Mouse (Mus musculus) adipocyte (in vitro differentiated cells): Measurements from ENCODE around the gene Kirrel.

Experiments used
- DNase-seq: peaks from one replicate; pipeline ENCODE4 v3.0.0-alpha.2; 2016; ENCODE audit warnings: low spot score

The Kirrel gene

DNA sequence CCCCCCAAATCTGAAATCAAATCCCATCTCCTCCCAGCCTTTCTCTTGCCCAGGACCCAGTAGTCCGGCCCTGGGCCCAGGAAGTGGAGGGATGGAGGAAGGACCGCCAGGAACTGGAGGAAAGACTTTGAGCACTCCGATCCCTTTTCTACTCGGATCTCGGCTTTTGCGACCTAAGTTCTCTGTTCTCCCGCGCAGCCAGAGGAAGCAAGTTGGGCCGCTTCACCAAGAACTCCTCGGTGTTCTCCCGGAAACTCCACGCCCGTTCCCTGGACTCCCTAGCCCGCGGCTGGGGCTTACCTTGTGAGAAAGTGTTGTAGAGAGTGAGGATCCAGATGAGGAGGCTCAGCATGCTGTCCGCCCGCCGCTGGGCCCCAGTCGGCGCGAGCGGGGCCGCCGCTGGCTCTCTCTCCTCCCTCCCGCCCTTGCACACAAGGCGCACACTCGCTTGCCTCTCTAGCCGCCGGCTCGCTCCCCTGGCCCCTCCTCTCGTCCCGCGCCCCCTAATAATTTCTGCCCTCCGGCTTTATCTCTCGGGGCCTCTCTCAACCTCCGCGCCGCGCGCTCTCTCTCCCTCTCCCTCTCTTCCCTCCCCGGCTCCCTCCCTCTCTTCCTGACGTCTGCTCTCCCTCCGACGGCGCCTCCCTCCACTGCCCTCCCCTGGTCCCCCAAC lies at the start of gene Kirrel:
Kirrel (minus strand) TSS at position 652 of the 673 bp plus-strand sequence.
- peak; percentile 86 for DNase-seq

DNA sequence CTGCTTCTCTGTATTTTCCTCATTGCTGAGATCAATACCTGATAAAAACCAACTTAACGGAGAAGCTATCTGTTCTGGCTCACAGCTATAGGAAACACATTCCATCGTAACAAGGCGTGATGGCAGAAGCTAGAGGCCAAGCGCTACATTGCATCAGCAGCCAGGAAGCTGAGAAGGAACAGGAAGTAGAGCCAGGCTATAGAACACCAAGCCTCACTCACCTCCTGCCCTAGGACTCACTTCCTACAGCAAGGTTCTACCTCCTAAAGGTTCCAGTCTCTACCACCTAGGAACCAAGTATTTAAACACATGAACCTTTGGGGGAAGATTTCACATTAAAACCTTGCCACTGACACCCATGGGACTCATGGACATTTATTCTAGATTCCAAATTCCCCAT lies 49.1 kb upstream of the Kirrel start:
- no peak for DNase-seq

DNA sequence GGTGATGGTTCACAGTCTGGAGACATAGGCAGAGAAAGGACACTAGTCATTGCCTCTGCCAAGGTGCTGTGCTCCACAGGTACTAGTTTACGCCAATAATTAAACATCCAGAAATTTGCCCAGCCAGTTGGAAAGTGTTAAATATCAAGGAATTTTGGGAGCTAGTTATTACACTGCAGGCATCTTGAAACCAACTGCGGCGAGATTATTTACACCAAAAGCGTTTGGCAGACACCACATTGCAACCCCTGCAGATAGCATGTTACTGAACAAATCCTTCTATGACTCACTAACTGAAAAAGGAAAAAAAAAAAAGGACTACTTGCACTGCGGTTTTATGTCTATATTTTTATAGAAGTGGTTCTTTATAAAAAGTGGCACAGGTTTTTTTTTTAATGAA lies 47.8 kb upstream of the Kirrel start:
- DNase-seq = no peak

DNA sequence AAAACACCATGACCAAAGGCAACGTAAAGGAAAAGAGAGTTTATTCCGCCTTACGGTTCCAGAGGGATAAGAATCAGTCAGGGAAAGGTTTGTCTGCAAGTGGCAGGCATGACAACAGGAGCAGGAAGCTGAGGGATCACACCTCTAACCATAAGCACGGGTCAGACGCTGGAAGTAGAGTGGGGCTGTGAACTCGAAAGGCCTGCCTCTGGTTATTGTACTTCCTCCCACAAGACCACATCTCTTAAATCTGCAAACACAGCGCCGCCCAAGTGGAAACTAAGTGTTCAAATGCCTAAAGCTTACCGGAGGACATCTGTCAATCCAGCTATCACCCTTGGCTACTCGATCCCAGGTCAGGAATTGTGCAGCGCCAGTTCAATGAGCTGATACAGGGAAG lies 40.6 kb upstream of the Kirrel start:
- no peak for DNase-seq

DNA sequence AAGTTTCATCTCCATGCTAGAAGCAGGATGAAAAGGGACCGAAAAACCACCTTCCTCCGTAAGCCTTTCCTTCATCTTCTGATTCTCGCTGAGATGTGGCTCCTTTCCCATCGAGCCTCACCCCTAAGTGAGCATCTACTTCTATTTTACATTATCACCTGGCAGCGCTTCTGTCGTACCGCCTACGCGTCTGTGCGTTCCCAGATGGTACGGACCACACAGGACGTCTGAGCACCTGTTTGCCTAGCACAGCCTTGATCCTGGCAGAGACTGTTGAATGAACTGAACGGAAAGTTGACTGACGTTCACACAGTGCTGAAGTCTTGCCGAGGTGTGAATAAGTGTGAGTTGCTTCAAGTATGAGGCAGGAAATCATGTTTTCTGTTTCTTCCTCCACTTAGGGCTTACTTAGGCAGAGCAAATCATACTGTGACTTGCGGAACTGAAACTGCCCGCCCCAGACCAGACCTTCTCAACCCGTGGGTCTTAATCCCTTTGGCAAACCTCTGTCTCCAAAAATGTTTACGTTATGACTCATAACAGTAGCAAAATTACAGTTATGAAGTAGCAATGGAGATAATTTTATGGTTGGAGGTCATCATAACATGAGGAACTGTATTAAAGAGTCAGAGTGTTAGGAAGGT lies 39.8 kb upstream of the Kirrel start:
- no peak for DNase-seq

DNA sequence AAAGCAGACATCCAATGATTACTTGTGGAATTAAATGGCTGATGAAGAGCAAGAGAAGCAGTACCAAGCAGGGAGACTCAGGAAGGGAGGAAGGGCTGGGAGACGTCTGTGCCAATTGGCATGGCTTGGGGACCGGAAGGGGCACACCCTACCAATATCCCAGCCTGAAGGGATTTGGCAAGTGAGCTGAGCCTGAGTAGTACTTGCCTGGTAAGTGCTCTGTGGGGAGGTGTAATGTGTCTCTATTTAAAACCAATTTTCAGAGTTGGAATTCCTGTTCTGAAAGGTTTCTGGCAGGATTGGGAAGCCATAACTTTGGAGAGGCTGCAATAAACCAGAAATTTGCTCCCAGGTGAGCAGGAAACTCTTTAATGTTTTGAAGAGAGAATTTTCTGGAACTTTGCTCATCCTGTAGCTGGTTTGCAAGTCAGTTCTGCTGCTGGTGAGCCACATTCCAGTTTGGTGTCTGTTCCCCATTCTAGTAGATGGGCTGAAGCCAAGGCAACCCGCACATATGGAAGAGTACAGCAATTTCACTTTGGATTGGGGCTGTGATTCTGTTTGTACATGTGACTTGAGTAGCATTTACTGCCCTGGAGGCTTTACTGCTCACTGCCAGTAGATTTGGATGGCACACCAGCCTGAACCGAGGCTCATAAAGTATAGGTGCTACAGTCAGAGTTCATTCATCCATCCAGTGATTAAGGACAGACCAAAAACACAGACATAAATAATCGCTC lies 32.0 kb upstream of the Kirrel start:
- DNase-seq = no peak

DNA sequence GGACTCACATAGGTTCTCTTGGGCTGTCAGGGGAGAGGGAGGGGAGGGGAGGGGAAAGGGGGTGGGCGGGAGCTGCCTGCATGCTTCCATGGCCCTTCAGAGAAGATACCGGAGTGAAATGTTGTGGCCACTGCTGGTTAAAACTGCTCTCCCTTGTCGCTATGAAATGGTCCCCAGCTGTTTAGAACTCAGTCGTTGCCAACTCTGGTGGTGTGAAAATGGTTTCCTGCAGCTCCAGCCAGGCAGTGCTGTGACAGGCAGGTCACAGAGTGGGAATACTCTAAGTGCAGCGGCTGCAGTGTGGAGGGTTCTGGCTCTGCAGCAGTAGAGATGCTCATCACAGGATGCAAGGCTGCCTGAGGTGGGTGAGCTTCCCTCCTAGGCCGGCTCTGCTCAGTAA lies 22.1 kb upstream of the Kirrel start:
- no peak for DNase-seq

DNA sequence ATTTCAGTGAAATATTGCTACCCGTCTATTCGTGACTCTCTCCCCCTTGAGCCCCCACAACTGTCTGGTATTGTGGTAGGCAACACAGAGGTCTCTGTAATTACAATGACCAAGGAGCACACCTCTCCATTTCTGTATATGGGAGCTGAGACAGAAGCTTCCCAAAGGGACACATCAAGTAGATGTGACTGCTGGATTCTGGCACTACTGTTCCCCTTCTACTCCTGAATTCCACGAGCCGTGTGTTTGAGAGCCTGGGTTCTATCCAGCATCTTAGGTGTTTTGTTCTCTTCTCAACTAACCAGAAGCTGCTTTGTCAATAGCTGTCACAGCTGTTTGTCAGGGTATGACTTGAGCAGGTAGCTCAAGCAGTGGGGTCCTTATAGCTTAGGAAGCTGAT lies 20.5 kb upstream of the Kirrel start:
- no peak for DNase-seq

DNA sequence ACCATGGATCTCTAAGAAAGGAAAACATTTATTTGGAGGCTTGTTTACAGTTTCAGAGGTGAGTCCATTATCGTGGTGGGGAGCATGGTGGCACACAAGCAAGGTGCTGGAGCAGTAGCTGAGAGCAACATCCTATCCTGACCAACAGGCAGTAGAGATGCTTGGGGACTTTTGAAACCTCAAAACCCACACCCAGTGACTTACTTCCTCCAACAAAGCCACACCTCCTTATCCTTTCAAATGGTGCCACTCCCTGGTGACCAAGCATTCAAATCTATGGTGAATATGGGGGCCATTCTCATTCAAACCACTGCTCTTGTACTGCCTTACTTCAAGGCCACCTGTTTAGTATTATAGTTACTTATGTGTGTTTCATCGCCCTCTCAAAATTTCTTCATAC lies 20.0 kb upstream of the Kirrel start:
- no peak for DNase-seq

DNA sequence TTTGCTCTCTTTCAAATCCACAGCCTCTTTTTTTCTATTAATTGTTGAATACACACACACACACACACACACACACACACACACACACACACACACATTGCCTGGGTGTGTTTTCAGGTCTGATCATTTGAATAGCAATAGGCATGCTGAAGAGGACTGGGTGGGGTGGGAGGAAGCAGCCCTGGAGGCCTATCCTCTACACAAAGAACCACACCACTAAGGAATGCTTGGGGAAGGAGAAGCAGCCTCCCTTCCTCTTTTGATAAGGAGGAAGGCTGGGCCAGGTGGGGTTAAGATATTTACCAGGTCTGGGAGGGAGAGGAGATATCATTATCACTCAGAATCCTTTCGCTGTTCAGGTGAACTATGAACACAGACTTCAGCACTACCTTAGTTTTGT lies 19.2 kb upstream of the Kirrel start:
- DNase-seq = no peak

DNA sequence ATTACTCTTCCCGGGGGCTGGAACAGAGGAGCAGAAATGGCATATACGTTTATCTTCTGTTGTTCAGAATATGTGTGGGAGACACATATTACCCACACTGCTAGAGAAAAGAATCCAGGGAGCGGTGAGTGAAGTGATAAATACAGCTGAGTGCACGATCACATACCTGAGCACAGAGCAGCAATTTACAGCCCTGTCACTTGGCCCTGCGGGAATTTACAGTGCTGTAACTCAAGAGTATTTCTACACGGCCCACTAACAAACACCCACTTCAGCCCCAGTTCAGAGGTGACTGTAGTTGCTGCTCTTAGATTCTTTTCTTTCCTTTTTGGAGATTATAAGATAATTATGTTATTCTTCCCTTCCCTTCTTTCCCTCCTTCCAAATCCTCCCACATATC lies 18.8 kb upstream of the Kirrel start:
- no peak for DNase-seq

DNA sequence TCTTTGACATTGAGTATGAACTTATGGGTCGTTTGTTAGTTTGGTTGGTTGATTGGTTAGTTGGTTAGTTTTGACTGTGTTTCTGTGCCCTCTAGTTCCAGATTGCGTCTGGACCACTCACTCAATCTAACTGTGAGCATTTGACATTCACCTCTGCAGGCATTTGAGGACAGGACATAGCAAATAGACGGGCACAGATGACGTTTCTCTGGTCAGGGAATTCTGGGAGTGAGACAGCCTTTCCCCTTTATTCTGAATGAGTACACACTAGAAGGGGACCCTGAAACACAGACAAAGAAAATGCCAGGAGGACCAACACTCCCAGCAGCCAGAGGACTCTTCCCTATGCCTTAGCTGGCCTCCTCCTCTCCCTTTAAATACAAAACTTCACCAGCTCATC lies 2.1 kb upstream of the Kirrel start:
- no peak for DNase-seq

DNA sequence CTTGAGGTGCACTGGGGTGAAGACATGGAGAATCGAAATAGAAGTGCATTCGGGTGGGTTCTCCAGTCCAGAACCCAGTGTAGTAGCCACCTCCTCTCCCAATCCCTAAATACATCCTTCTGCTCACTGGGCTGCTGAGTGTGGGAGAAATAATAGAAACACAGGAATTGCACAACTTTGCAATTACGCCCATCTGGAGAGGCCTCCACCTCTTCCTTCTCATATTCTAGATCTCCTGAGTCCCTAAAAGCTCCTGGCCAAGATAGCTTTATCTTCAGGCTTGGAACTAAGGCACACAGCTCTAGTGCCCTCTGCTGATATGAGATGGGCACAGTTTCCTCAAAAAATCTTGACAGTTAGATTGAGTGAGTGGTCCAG lies 880 bp upstream of the Kirrel start:
- DNase-seq = peak; percentile 79

DNA sequence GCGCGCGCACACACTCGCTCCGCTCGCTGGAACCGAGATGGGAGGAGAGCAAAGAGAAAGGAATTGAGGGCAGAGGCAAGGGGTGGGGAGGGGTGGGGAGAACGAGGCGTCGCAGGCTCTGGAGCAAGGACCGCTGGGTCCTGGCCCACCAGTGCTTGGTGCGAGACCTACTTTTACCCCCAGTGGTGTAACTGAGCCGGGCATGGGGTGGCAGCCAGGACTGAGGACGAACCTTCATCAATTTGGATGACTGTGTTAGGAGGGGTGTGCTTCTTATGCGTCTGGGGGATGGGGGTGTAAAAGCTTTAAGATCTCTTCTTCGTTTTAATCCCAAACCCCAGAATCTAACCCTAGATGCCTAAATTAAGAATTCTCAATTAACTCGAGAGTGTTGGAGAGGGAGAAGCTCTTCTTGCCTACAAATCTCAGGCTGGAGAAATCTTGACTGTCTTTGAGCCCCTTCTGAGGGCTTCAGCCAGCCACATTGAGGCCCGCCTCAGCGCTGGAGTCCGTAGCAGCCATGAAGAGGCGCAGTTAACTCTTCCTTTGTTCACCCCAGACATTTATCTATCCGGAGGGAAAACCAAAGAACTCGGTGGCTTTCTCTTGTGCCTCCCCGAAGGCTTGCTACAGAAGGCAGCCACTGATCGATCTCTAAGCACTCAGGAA lies 356 bp upstream of the Kirrel start:
- DNase-seq = no peak

DNA sequence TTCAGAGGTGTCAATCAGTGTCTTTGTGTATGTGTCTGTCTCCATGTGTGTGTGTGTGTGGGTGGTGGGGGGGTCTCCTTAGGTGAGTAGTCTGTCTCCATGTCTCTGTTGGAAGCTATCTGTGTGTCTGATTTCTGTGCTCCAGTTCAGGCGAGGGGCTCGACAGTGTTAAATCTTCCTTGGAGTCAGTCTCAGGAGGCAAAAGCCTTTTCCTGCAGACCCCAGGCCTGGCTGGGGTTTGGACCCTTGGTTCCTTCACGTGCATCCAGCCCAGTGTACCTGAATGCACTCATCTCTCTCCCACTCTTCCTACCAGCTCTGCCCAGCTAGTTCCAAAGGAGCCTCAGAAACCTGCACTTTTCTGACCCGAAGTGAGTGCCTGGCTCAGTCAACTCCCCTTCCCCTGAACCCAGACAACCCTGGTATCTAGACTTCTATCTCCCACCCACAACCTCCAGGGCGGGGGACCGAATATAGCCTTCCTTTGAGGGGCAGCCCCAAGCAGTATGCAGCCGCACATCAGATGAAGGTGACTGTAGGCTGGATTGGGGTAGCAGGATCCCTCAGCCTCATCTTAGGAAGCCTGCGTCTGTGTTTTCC lies 961 bp downstream of the Kirrel start:
- no peak for DNase-seq

DNA sequence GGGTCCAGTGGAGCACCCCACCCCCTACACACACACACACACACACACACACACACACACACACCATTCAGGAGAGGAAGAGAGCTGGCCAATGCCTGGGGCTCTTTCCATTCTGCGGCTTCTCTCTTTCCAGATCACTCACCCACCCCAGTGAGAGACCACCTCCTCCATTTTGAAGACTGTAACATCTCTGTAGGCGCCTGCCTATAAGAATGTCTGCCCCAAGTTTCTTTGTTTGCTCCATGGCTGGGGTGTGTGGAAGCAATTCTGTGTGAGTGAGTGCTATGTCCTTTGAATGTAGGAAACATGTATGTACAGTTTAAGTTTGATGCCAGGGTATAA lies 1.5 kb downstream of the Kirrel start:
- no peak for DNase-seq

DNA sequence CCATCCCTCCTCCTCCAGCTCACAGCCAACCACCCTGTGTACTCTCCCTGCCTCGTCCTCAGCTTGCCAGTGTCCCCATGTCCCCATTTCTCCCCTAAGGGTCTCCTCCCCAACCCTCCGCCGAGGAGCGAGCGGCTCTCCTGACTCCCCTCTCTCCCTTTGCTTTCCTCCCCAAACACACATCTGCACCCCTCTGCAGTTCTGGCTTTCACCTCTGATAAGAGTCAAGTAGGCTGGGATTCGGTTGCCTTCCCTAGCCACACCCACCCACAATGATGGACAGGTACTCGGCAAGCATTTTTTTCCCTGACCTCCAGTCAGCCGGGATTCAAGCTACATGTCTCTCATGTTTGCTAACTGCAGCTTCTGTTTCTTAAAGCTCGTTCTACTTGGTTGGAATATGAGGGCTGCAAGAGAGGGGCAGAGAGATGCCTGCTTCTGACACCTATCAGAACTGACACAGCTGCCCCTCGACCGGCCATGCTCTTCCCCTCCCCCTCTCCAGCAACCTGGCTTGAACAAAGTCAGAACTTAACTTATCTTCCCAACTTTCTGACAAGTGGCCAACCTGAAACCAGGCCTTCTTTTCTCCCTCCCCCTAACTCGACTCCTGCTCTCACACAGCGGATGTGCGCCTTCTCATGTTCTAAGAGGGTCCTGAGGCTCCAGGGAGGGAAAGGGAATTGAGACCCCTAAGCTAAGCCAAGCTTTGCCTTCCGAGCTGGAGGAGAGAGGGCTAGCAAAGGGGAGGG lies 2.0 kb downstream of the Kirrel start:
- DNase-seq = peak; percentile 76

DNA sequence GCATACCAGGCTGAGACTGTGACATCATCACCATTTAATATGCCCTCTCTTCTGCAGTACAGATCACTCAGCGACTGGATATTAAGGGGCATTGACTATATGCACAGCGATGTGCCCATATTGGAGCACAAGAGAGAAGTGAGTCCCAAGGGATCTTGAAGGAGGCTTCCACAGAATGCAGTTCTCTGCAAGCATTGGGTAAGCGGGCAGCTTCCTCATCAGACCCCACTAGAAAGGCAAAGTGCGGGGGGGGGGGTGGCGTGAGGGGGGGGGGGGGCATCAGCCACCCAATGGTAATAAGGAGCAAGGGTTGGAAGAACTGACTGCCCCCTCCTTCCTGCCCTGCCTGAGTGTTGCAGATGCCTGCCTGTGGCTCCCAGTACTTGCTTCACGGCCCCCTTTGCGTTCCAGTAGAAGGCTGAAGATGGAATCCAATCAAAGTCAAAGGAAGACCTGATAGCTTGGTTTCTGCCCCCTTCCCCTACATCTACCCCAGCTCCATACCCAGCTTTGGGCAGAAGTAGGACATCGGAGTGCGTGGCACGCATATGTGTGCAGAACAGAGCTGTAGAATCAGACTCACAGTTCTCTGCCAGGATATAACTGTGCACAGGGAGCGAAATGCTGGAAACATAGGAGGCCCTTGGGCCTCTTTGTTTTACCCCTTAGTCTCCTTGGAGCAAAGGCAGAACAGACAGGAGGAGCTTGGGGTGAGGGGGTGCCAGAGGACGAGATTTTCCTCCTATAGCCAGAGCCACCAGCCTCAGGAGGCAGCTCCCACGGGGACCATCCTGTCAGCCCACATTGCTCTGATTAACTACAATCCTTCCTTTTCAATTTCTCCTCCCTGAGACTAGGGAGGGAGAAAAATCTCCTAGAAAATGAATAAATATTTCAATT lies 3.1 kb downstream of the Kirrel start:
- DNase-seq = no peak

DNA sequence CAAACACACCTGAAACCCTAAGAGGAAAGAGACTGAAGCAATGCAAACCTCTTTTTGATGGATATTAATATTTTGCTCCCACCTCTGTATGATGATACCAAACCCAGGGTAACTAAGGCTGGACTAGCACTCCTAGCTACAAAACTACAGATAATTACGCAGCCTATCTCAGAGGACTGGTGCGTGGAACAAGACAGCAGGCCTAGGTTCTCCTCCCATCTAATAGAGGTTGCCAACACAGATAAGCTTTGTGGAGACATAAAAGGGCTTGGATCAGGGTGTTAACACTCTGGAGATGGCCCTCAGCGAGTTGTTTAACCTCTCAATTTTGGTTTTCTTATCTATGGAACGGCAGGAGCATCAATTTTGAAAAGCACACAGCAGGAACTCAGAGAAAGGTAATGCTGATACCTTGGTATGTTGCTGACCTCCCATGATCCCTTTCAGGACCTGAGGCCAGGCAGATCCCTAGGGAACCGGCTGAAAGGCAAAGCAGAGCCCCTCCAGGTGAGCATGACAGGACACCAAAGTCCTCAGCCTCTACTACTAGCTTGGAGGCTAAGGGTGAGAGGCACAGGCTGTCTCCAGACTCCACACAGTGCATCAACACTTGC lies 5.0 kb downstream of the Kirrel start:
- DNase-seq = no peak

DNA sequence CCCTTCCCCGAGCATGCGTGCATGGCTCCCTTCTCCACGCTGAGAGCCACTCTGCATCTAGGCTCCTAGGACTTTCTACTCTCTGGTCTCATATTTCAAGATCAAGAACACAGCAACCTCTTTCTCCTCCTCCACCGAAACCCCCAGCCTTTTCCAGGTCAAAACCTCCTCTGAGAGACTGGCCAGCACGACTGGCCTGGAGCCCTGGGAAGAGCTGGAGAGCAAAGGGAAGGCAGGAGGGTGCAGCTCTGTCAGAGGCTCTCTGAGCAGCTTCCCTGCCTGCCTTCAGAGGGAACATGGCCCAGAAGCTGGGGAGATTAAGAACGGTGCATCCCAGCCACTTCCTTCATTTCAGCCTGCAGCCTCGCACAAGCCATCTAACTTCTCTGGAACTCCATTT lies 5.8 kb downstream of the Kirrel start:
- peak; percentile 38 for DNase-seq
